Mouse (Mus musculus): ENCODE results near the gene Zfp800. TPM values are rescaled to one million over a fixed set of nuclear protein-coding genes. Genes with fewer than 3 reads are reported as not detected.

Gene Zfp800
- polyA plus RNA-seq, 2 experiments, result 7.1 to 19.5 TPM

GRCm38 (mm10) chr6:28342863-28343262, 54.9 kb downstream of the Zfp800 start:
- no peak for DNase-seq (ENCODE audit: low spot score)
- H3K4me1 ChIP-seq (ENCODE audit: control insufficient read depth, insufficient read depth, low read length), result no peaks in the 10 kb centered on the region
- TF ChIP-seq POLR2A (IDR thresholded peaks at IDR 0.05; ENCODE audit: borderline replicate concordance, extremely low read depth, insufficient read depth, insufficient read length), result no peak
- H3K4me2 ChIP-seq (replicated peaks; ENCODE audit: low read depth, low read length, severe bottlenecking), result no peak overlapping the region
- H3K27me3 ChIP-seq (ENCODE audit: control insufficient read depth, insufficient read depth, low read length), result no peaks in the 10 kb centered on the region
- H3K4me3 ChIP-seq (replicated peaks; ENCODE audit: low read length), result no peak overlapping the region
- ATAC-seq (ENCODE audit: low FRiP score, low read depth), result no peak
- no peak overlapping the region for H3K9ac ChIP-seq (ENCODE audit: low read depth, low read length, severe bottlenecking)
- H3K36me3 ChIP-seq (ENCODE audit: control insufficient read depth, insufficient read depth, low read length), result no peaks in the 10 kb centered on the region
- no peaks in the 10 kb centered on the region for H3K9me3 ChIP-seq (ENCODE audit: control insufficient read depth, low read length)
- WGBS, result 82% methylated on average over 5 of the region's 5 CpGs
- H3K27ac ChIP-seq (replicated peaks; ENCODE audit: low read depth, low read length), result no peak overlapping the region

DNA sequence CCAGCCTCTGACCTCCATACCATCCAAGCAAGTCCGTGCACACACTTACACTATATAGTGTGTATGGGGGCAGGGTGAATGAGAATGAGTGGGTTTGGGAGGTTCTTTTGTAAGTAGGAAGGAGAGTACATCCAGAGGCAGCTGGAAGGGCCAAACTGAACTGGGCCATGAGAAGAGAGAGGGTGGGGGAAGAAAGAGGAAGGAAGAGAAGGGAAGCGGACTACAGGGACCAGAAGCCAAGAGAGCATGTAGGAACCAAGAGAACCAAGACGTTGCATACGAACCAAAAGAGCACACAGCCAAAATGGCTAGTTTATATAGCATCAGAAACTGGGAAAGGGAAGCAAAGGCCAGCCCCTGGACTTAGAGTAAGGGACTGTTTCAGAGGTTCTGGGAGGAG, 56.6 kb downstream of the Zfp800 start:
- H3K4me3 ChIP-seq (replicated peaks; ENCODE audit: low read length), result no peak overlapping the region
- WGBS, result 89% methylated on average over 4 of the region's 4 CpGs
- no peak for TF ChIP-seq POLR2A (IDR thresholded peaks at IDR 0.05; ENCODE audit: borderline replicate concordance, extremely low read depth, insufficient read depth, insufficient read length)
- ATAC-seq (ENCODE audit: low FRiP score, low read depth), result no peak
- DNase-seq (ENCODE audit: low spot score), result no peak
- no peaks in the 10 kb centered on the region for H3K4me1 ChIP-seq (ENCODE audit: control insufficient read depth, insufficient read depth, low read length)
- H3K27me3 ChIP-seq (ENCODE audit: control insufficient read depth, insufficient read depth, low read length), result no peaks in the 10 kb centered on the region
- no peaks in the 10 kb centered on the region for H3K36me3 ChIP-seq (ENCODE audit: control insufficient read depth, insufficient read depth, low read length)
- no peaks in the 10 kb centered on the region for H3K9me3 ChIP-seq (ENCODE audit: control insufficient read depth, low read length)
- no peak overlapping the region for H3K4me2 ChIP-seq (replicated peaks; ENCODE audit: low read depth, low read length, severe bottlenecking)
- H3K27ac ChIP-seq (replicated peaks; ENCODE audit: low read depth, low read length), result no peak overlapping the region
- H3K9ac ChIP-seq (ENCODE audit: low read depth, low read length, severe bottlenecking), result no peak overlapping the region

DNA sequence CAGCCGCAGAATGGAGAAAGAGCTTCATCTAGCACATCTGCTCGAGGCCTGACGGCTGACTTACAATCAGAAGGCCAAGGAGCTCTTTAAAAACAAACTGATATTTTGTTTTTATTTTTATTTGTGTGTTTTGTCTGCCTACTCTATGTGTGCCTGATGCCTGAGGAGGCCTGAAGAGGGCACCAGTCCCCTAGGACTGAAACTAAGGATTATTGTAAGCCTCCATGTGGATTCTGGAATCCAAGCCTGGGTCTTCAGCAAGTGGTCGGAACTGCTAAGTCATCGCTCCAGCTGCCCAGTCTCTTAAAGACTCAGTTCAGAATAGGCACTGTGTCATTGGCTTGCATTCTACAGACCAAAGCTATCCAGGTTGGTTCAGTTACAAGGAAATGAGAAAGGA, 58.4 kb downstream of the Zfp800 start:
- H3K9me3 ChIP-seq (ENCODE audit: control insufficient read depth, low read length), result no peaks in the 10 kb centered on the region
- no peak for DNase-seq (ENCODE audit: low spot score)
- WGBS, result 88% methylated on average over 5 of the region's 5 CpGs

GRCm38 (mm10) chr6:28333696-28334095, 64.1 kb downstream of the Zfp800 start:
- no peaks in the 10 kb centered on the region for H3K9me3 ChIP-seq (ENCODE audit: control insufficient read depth, low read length)
- H3K36me3 ChIP-seq (ENCODE audit: control insufficient read depth, insufficient read depth, low read length), result no peaks in the 10 kb centered on the region
- ATAC-seq (ENCODE audit: low FRiP score, low read depth), result no peak
- H3K27ac ChIP-seq (replicated peaks; ENCODE audit: low read depth, low read length), result no peak overlapping the region
- TF ChIP-seq POLR2A (IDR thresholded peaks at IDR 0.05; ENCODE audit: borderline replicate concordance, extremely low read depth, insufficient read depth, insufficient read length), result no peak
- H3K9ac ChIP-seq (ENCODE audit: low read depth, low read length, severe bottlenecking), result no peak overlapping the region
- no peak overlapping the region for H3K4me3 ChIP-seq (replicated peaks; ENCODE audit: low read length)
- WGBS, result 77% methylated on average over 5 of the region's 5 CpGs
- no peaks in the 10 kb centered on the region for H3K4me1 ChIP-seq (ENCODE audit: control insufficient read depth, insufficient read depth, low read length)
- no peak for DNase-seq (ENCODE audit: low spot score)
- no peak overlapping the region for H3K4me2 ChIP-seq (replicated peaks; ENCODE audit: low read depth, low read length, severe bottlenecking)
- H3K27me3 ChIP-seq (ENCODE audit: control insufficient read depth, insufficient read depth, low read length), result no peaks in the 10 kb centered on the region

More for the DNA sequence above, 58.4 kb downstream of the Zfp800 start:
- Histone ChIP-seq H3K27ac (replicated peaks; ENCODE audit: low read depth, low read length) (no peak overlapping the region), H3K9ac (ENCODE audit: low read depth, low read length, severe bottlenecking) (no peak overlapping the region), H3K36me3 (ENCODE audit: control insufficient read depth, insufficient read depth, low read length) (no peaks in the 10 kb centered on the region), H3K4me1 (ENCODE audit: control insufficient read depth, insufficient read depth, low read length) (no peaks in the 10 kb centered on the region), H3K27me3 (ENCODE audit: control insufficient read depth, insufficient read depth, low read length) (no peaks in the 10 kb centered on the region), H3K4me2 (replicated peaks; ENCODE audit: low read depth, low read length, severe bottlenecking) (no peak overlapping the region), H3K4me3 (replicated peaks; ENCODE audit: low read length) (no peak overlapping the region)
- TF ChIP-seq POLR2A (IDR thresholded peaks at IDR 0.05; ENCODE audit: borderline replicate concordance, extremely low read depth, insufficient read depth, insufficient read length), result no peak
- ATAC-seq (ENCODE audit: low FRiP score, low read depth), result no peak

DNA sequence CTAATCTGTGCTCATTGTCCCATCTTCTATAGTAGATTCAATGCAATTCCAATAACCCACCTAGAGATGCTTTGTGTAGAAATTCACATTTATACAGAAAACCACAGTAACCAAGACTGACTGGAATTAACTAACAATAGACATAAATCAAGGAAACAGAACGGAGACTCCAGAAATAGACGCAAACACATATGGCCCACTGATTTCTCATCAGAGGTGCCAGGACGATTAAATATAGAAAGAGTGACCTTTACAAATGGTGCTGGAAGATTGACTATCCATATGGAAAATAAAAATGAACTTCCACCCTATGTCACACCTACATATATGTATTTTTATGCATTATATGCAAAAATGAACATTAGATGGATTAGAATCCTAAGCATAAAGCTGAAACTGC, 65.3 kb downstream of the Zfp800 start:
- Histone ChIP-seq H3K9me3 (ENCODE audit: control insufficient read depth, low read length) (no peaks in the 10 kb centered on the region), H3K9ac (ENCODE audit: low read depth, low read length, severe bottlenecking) (no peak overlapping the region), H3K4me1 (ENCODE audit: control insufficient read depth, insufficient read depth, low read length) (no peaks in the 10 kb centered on the region), H3K36me3 (ENCODE audit: control insufficient read depth, insufficient read depth, low read length) (no peaks in the 10 kb centered on the region), H3K4me2 (replicated peaks; ENCODE audit: low read depth, low read length, severe bottlenecking) (no peak overlapping the region), H3K4me3 (replicated peaks; ENCODE audit: low read length) (no peak overlapping the region), H3K27ac (replicated peaks; ENCODE audit: low read depth, low read length) (no peak overlapping the region), H3K27me3 (ENCODE audit: control insufficient read depth, insufficient read depth, low read length) (no peaks in the 10 kb centered on the region)
- 88% methylated on average over 3 of the region's 3 CpGs for WGBS
- ATAC-seq (ENCODE audit: low FRiP score, low read depth) (no peak), DNase-seq (ENCODE audit: low spot score) (no peak)
- no peak for TF ChIP-seq POLR2A (IDR thresholded peaks at IDR 0.05; ENCODE audit: borderline replicate concordance, extremely low read depth, insufficient read depth, insufficient read length)

- 62% methylated on average over 6 of the region's 6 CpGs for WGBS
- no peak overlapping the region for H3K4me3 ChIP-seq (replicated peaks; ENCODE audit: low read length)
- no peak for TF ChIP-seq POLR2A (IDR thresholded peaks at IDR 0.05; ENCODE audit: borderline replicate concordance, extremely low read depth, insufficient read depth, insufficient read length)
- H3K9me3 ChIP-seq (ENCODE audit: control insufficient read depth, low read length), result no peaks in the 10 kb centered on the region
- H3K36me3 ChIP-seq (ENCODE audit: control insufficient read depth, insufficient read depth, low read length), result no peaks in the 10 kb centered on the region
- no peak for ATAC-seq (ENCODE audit: low FRiP score, low read depth)
- H3K4me2 ChIP-seq (replicated peaks; ENCODE audit: low read depth, low read length, severe bottlenecking), result no peak overlapping the region
- no peak overlapping the region for H3K27ac ChIP-seq (replicated peaks; ENCODE audit: low read depth, low read length)
- H3K9ac ChIP-seq (ENCODE audit: low read depth, low read length, severe bottlenecking), result no peak overlapping the region
- no peaks in the 10 kb centered on the region for H3K4me1 ChIP-seq (ENCODE audit: control insufficient read depth, insufficient read depth, low read length)
- no peak for DNase-seq (ENCODE audit: low spot score)
- no peaks in the 10 kb centered on the region for H3K27me3 ChIP-seq (ENCODE audit: control insufficient read depth, insufficient read depth, low read length)
These were observed 68.0 kb downstream of the Zfp800 start for GRCm38 (mm10) chr6:28329815-28330214.

All from limb, embryonic 14.5 days (tissue).